ENCODE assay signal across 8 mouse cellular contexts in the genomic region with DNA sequence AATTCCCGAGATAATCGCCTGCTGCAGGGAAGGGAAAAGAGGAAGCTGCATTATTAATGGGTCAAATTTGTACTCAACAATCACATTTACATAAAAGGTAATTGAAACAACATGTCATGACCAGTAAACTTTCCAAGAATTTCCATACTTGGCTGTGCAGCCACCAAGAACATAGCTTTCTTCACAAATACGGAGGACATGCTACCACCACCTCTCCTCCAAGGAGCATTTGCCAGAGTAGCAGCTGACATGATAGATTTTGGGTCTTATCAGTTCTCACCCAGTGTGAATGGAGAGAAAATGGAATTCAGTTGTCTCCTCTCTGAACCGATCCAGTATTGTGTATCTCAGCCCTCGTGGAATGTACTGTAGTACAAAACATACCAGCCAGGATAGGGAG. TPM values are rescaled to one million over a fixed set of nuclear protein-coding genes. Genes with fewer than 3 reads are reported as not detected.
A peak's percentile ranks its signal among the peaks of the same experiment; 100 is the strongest.
DNase-seq lines count a peak whose midpoint lies in the region; ATAC-seq lines count a peak whose summit lies in the region.

No protein-coding gene starts in this region.

- no peak for ATAC-seq in heart, embryonic 12.5 days (ENCODE audit: insufficient number of reproducible peaks, low FRiP score)
- ATAC-seq in hindbrain, embryonic 11.5 days (ENCODE audit: low FRiP score), result no peak
- no peak for ATAC-seq in midbrain, embryonic 12.5 days (ENCODE audit: low FRiP score, low read depth)

- H3K4me3 ChIP-seq in heart, embryonic 12.5 days, result peak overlapping the region; percentile 89
- peak overlapping the region; percentile 100 for H3K4me3 ChIP-seq in hindbrain, embryonic 11.5 days (ENCODE audit: low read depth, low read length)
- peak overlapping the region; percentile 82 for H3K4me3 ChIP-seq in midbrain, embryonic 12.5 days

- no peaks in the 10 kb centered on the region for H3K27me3 ChIP-seq in heart, embryonic 12.5 days (replicated peaks)
- H3K27me3 ChIP-seq in hindbrain, embryonic 11.5 days (ENCODE audit: control insufficient read depth, insufficient read depth, low read length), result no peaks in the 10 kb centered on the region
- 0 out of 2 replicates have a peak, but pooled peaks cover 4% of the 10 kb centered on the region for H3K27me3 ChIP-seq in midbrain, embryonic 12.5 days

- no peaks in the 10 kb centered on the region for H3K9me3 ChIP-seq in heart, embryonic 12.5 days (replicated peaks)
- H3K9me3 ChIP-seq in hindbrain, embryonic 11.5 days (ENCODE audit: control insufficient read depth, low read length), result no peaks in the 10 kb centered on the region
- no peaks in the 10 kb centered on the region for H3K9me3 ChIP-seq in midbrain, embryonic 12.5 days

- peaks cover 15% of the 10 kb centered on the region for H3K4me1 ChIP-seq in heart, embryonic 12.5 days (replicated peaks)
- peaks cover 3% of the 10 kb centered on the region; the same call in 1 of the 2 replicates for H3K4me1 ChIP-seq in hindbrain, embryonic 11.5 days (replicated peaks; ENCODE audit: control insufficient read depth, insufficient read depth, low read length)
- peaks cover 18% of the 10 kb centered on the region for H3K4me1 ChIP-seq in midbrain, embryonic 12.5 days

- no peak for DNase-seq in heart, adult 8-10 months (ENCODE audit: low spot score)
- peak; percentile 32 for DNase-seq in NIH3T3 (ENCODE audit: low read depth)
- no peak for DNase-seq in hindbrain, embryonic 11.5 days (ENCODE audit: low spot score)
- DNase-seq in right cerebral cortex, postnatal 25 days, result no peak
- no peak for DNase-seq in adrenal gland, adult 8-10 months
- no peak for DNase-seq in gastrocnemius, postnatal 25 days

- H3K9ac ChIP-seq in heart, embryonic 12.5 days, result peak overlapping the region; percentile 99
- H3K9ac ChIP-seq in hindbrain, embryonic 11.5 days (ENCODE audit: low read depth, low read length), result peak overlapping the region; percentile 100
- peak overlapping the region; percentile 100 for H3K9ac ChIP-seq in midbrain, embryonic 12.5 days (replicated peaks)

- H3K4me2 ChIP-seq in heart, embryonic 12.5 days, result peak overlapping the region; percentile 76
- peak overlapping the region; percentile 76 for H3K4me2 ChIP-seq in hindbrain, embryonic 11.5 days (replicated peaks; ENCODE audit: low read depth, low read length)
- H3K4me2 ChIP-seq in midbrain, embryonic 12.5 days (replicated peaks), result peak overlapping the region; percentile 87

- peak overlapping the region; percentile 99; the same call in 1 of the 2 replicates for H3K27ac ChIP-seq in heart, embryonic 12.5 days (ENCODE audit: poor library complexity, severe bottlenecking)
- H3K27ac ChIP-seq in hindbrain, embryonic 11.5 days (ENCODE audit: low read depth, low read length), result no peak overlapping the region
- no peak overlapping the region for H3K27ac ChIP-seq in midbrain, embryonic 12.5 days (replicated peaks)

- H3K36me3 ChIP-seq in heart, embryonic 12.5 days, result no peaks in the 10 kb centered on the region
- 0 out of 2 replicates have a peak, but pooled peaks cover 3% of the 10 kb centered on the region for H3K36me3 ChIP-seq in hindbrain, embryonic 11.5 days (ENCODE audit: control insufficient read depth, insufficient read depth, low read length)
- no peaks in the 10 kb centered on the region; the same call in none of the 2 replicates for H3K36me3 ChIP-seq in midbrain, embryonic 12.5 days

- WGBS in heart, embryonic 12.5 days, result 9% methylated on average over 5 of the region's 5 CpGs
- 28% methylated on average over 5 of the region's 5 CpGs for WGBS in hindbrain, embryonic 11.5 days
- WGBS in midbrain, embryonic 12.5 days, result 22% methylated on average over 5 of the region's 5 CpGs

RNA-seq across cellular contexts. Expression of a gene that starts 1.4 kb away (rescaled TPM):
- polyA plus RNA-seq in heart, embryonic 12.5 days (2016; fragmentation: Nextera tagmentation; extraction: Ambion mirVana), result 255 and 280 TPM in 2 replicates
- 100 to 1,000 TPM; 120 to 139 (median 132) TPM for total RNA-seq in heart, adult 8-10 months (2022)
- polyA plus RNA-seq in hindbrain, embryonic 11.5 days (2014; fragmentation: Nextera tagmentation; extraction: Ambion mirVana), result 297 and 327 TPM in 2 replicates
- 357 and 365 TPM in 2 replicates for polyA plus RNA-seq in midbrain, embryonic 12.5 days (2016; fragmentation: Nextera tagmentation; extraction: Ambion mirVana)
- 100 to 1,000 TPM; 212 to 225 (median 218) TPM for total RNA-seq in adrenal gland, adult 8-10 months (2022)
- 10 to 100 TPM; 79.3 to 81.6 TPM for total RNA-seq in gastrocnemius, postnatal 25 days (2021)

RNA-seq across cellular contexts. Expression of a gene that starts 56.6 kb away (rescaled TPM):
- polyA plus RNA-seq in heart, embryonic 12.5 days (2016; fragmentation: Nextera tagmentation; extraction: Ambion mirVana), result 186 and 190 TPM in 2 replicates
- 100 to 1,000 TPM; 584 to 827 (median 671) TPM for total RNA-seq in heart, adult 8-10 months (2022)
- polyA plus RNA-seq in hindbrain, embryonic 11.5 days (2014; fragmentation: Nextera tagmentation; extraction: Ambion mirVana), result 39.9 and 40.2 TPM in 2 replicates
- 36.7 and 48.9 TPM in 2 replicates for polyA plus RNA-seq in midbrain, embryonic 12.5 days (2016; fragmentation: Nextera tagmentation; extraction: Ambion mirVana)
- total RNA-seq in adrenal gland, adult 8-10 months (2022), result 100 to 1,000 TPM; 331 to 556 (median 419) TPM
- total RNA-seq in gastrocnemius, postnatal 25 days (2021), result 100 to 1,000 TPM; 345 to 440 TPM
